Mouse (Mus musculus): ENCODE data around the gene Tagap.

- no peak for TF ChIP-seq EP300 (IDR thresholded peaks at IDR 0.05; ENCODE audit: low read depth)
- peak; percentile 59 for TF ChIP-seq CTCF (IDR thresholded peaks at IDR 0.05; ENCODE audit: low read depth)
These were observed 13.8 kb downstream of the Tagap start for GRCm38 (mm10) chr17:7939640-7940039.
